Mouse (Mus musculus) cortical plate, adult 2 months (tissue): ENCODE results near the gene Mdc1. TPM values are rescaled to one million over a fixed set of nuclear protein-coding genes. Genes with fewer than 3 reads are reported as not detected.

Experiments used
- H3K27ac ChIP-seq: fragments of 200-500 bp; 2 replicates; pipeline ENCODE4 v1.5.1; 2012; ENCODE audit warnings: low read length, control low read depth, inconsistent platforms; ENCODE audit not compliant: insufficient read depth
- H3K4me1 ChIP-seq: fragments of 200-500 bp; 2 replicates; pipeline ENCODE4 v1.6.1; 2011; ENCODE audit warnings: low read length; ENCODE audit not compliant: control insufficient read depth, insufficient read depth
- H3K4me3 ChIP-seq: fragments of 200-500 bp; 2 replicates; pipeline ENCODE4 v1.5.1; 2011; ENCODE audit warnings: mild to moderate bottlenecking, low read length, control low read depth; ENCODE audit not compliant: insufficient read depth
- CTCF ChIP-seq: fragments of 200-500 bp; IDR thresholded peaks from 2 replicates; pipeline ENCODE4 v1.5.1; 2011; ENCODE audit warnings: mild to moderate bottlenecking, control low read depth, low read length; ENCODE audit not compliant: insufficient read depth; ENCODE audit errors: extremely low read depth
- POLR2A ChIP-seq: fragments of 200-500 bp; IDR thresholded peaks from 2 replicates; pipeline ENCODE4 v1.6.1; 2011; ENCODE audit warnings: mild to moderate bottlenecking, low read length, control low read depth; ENCODE audit not compliant: insufficient read depth; ENCODE audit errors: extremely low read depth
- polyA plus RNA-seq: library from polyadenylated mRNA; depleted of rRNA; stranded (reverse); fragments of >200 nt; gene quantifications from 2 replicates; pipeline ENCODE4 v1.2.3, GENCODE M21; 2012

Gene Mdc1
- polyA plus RNA-seq, 1 experiment: 8.4 TPM

DNA sequence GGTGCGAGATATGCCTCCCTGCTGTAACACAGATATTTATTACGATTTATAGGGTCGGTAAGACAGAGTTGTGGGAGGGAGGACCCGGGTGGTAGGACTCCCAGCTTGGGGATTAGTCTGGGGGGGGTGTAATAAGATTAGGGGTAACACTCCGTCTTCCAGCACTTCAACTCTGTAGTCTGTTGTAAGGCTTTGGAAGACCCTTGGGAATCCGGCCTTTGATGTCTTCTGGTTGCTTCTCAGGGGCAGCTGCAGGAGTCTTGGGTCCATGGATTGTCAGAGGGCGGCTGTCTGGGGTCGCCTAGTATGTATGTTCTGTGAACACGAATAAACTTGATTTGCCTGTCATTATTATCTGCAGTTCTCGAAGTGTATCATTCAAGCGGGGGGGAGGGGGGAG lies 18.8 kb upstream of the Mdc1 start:
- TF ChIP-seq CTCF: no peak
- peak overlapping the region; percentile 71 for H3K4me3 ChIP-seq
- peak overlapping the region; percentile 7; the same call in 1 of the 2 replicates for H3K27ac ChIP-seq
- no peaks in the 10 kb centered on the region for H3K4me1 ChIP-seq

GRCm38 (mm10) chr17:35822964-35823937 lies 18.1 kb upstream of the Mdc1 start, which contains the start of gene Flot1:
TSS of gene Flot1 (plus strand) at chr17:35823230.
- TF ChIP-seq POLR2A: peak; percentile 64; the same call in 1 of the 2 replicates
- no peak for TF ChIP-seq CTCF
- Histone ChIP-seq H3K27ac (peak within 1 kb of the TSS; percentile 54), H3K4me3 (peak within 1 kb of the TSS; percentile 71), H3K4me1 (no peaks in the 10 kb centered on the region)

DNA sequence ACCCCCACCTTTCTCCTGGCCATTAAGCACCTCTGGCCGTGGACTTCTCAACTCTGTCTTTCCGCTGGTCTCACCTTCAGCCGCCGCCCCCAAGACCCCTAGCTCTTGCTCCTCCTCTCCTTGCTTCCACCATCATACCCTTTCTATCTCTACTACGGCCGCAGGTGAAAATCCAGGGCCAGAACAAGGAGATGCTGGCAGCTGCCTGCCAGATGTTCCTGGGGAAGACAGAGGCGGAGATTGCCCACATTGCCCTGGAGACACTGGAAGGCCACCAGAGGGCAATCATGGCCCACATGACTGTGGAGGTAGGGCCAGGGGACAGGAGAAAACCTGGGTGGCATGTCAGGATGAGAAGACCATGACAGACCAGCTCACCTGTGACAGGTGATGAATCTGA lies 16.9 kb upstream of the Mdc1 start:
- H3K4me1 ChIP-seq: no peaks in the 10 kb centered on the region
- H3K4me3 ChIP-seq: peak overlapping the region; percentile 71; the same call in 1 of the 2 replicates
- no peak overlapping the region for H3K27ac ChIP-seq
- no peak for TF ChIP-seq POLR2A

DNA sequence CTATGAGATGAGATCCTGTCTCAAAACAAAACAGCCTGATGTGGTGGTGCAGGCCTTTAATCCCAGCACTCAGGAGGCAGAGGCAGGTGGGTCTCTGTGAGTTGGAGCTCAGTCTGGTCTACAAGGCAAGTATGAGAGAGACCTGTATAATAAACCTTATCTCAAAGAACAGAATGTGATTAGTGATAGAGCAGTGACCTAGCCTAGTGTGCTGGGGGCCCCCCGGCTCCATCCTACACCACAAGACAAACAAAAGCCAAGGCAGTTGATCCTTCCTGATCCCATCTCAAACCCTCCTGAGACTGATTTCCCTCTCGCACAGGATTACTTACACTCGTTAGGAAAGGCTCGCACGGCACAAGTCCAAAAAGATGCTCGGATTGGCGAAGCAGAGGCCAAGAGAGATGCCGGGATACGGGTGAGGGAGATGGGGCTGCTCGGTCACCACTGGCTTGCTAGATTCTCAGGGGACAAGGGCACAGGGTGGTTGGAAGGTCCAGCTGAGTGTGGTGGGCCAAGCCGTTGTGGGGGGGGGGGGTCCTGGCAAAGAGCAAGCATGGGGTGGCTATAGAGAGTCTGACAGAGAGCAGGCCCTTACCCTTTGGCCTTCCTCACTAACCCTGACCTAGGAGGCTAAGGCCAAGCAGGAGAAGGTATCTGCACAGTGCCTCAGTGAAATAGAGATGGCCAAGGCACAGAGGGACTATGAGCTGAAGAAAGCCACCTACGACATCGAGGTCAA lies 16.0 kb upstream of the Mdc1 start:
- TF ChIP-seq CTCF (no peak), POLR2A (no peak)
- H3K27ac ChIP-seq: no peak overlapping the region
- no peak overlapping the region for H3K4me3 ChIP-seq
- H3K4me1 ChIP-seq: no peaks in the 10 kb centered on the region

GRCm38 (mm10) chr17:35829737-35830136 lies 11.6 kb upstream of the Mdc1 start:
- Histone ChIP-seq H3K4me1 (peaks cover under 1% of the 10 kb centered on the region; the same call in 1 of the 2 replicates), H3K27ac (no peak overlapping the region), H3K4me3 (no peak overlapping the region)
- TF ChIP-seq POLR2A (no peak), CTCF (peak; percentile 64)

GRCm38 (mm10) chr17:35832400-35833238 lies 8.7 kb upstream of the Mdc1 start:
- TF ChIP-seq POLR2A: no peak
- no peak for TF ChIP-seq CTCF
- Histone ChIP-seq H3K27ac (no peak overlapping the region), H3K4me1 (peaks cover 3% of the 10 kb centered on the region; the same call in 1 of the 2 replicates), H3K4me3 (no peak overlapping the region)

- Histone ChIP-seq H3K4me1 (peaks cover 3% of the 10 kb centered on the region; the same call in 1 of the 2 replicates), H3K4me3 (no peak overlapping the region), H3K27ac (no peak overlapping the region)
- no peak for TF ChIP-seq CTCF
- TF ChIP-seq POLR2A: no peak
Observed at GRCm38 (mm10) chr17:35833239-35833751, 8.0 kb upstream of the Mdc1 start.

GRCm38 (mm10) chr17:35833894-35834293 lies 7.4 kb upstream of the Mdc1 start:
- H3K4me1 ChIP-seq: peaks cover 3% of the 10 kb centered on the region; the same call in 1 of the 2 replicates
- TF ChIP-seq POLR2A (no peak), CTCF (no peak)
- H3K27ac ChIP-seq: no peak overlapping the region

More at GRCm38 (mm10) chr17:35833894-35834293, 7.4 kb upstream of the Mdc1 start:
- no peak overlapping the region for H3K4me3 ChIP-seq
